Mouse (Mus musculus): ENCODE results near the gene Gm9803. TPM values are rescaled to one million over a fixed set of nuclear protein-coding genes. Genes with fewer than 3 reads are reported as not detected.
"Not testable (repeated sequence)": the region's sequence is repeated elsewhere in the genome, so short reads cannot be mapped to it uniquely, and the experiment has no call there.

Gene Gm9803
- 6.6 and 10.5 TPM in 2 replicates for polyA plus RNA-seq (2015; fragmentation: Nextera tagmentation; extraction: Ambion mirVana)

GRCm38 (mm10) chr10:43523931-43524330 is at the start of gene Gm9803:
TSS of gene Gm9803 (plus strand) at chr10:43524084.
- H3K27ac ChIP-seq (replicated peaks); H3K4me3 ChIP-seq (replicated peaks); H3K36me3 ChIP-seq (replicated peaks); H3K9ac ChIP-seq; H3K27me3 ChIP-seq; ATAC-seq (ENCODE audit: insufficient read depth); H3K9me3 ChIP-seq (replicated peaks); H3K4me2 ChIP-seq: not testable (repeated sequence)
- WGBS (ENCODE audit: insufficient replicate concordance): 82% methylated on average over 10 of the region's 10 CpGs
- peaks cover 18% of the 10 kb centered on the region for H3K4me1 ChIP-seq (replicated peaks)

DNA sequence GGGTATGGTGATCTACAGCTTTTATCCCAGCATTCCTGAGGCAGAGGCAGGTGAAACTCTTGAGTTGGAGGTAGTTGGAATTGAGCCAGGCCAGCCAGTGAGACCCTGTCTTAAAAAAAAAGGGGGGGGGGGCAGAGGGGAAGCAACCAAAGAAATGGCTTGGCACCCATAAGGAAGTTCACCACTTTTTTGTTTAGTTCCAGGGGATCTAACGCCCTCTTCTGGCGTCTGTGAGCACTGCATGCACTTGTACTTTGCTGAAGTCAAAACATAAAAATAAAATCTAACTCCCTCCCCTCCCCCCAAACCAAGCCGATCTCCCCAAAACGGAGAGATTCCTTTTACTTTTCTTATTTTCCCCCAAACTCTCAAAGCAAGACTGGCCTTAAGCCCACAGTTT is 48.5 kb upstream of the Gm9803 start:
- Histone ChIP-seq H3K9ac (no peak overlapping the region), H3K36me3 (replicated peaks) (no peaks in the 10 kb centered on the region), H3K4me1 (replicated peaks) (peaks cover 35% of the 10 kb centered on the region), H3K9me3 (replicated peaks) (no peaks in the 10 kb centered on the region), H3K4me3 (replicated peaks) (no peak overlapping the region), H3K27me3 (peaks cover 19% of the 10 kb centered on the region), H3K27ac (replicated peaks) (no peak overlapping the region), H3K4me2 (no peak overlapping the region)
- no peak for ATAC-seq (ENCODE audit: insufficient read depth)
- WGBS (ENCODE audit: insufficient replicate concordance): 17% methylated on average over 4 of the region's 4 CpGs

DNA sequence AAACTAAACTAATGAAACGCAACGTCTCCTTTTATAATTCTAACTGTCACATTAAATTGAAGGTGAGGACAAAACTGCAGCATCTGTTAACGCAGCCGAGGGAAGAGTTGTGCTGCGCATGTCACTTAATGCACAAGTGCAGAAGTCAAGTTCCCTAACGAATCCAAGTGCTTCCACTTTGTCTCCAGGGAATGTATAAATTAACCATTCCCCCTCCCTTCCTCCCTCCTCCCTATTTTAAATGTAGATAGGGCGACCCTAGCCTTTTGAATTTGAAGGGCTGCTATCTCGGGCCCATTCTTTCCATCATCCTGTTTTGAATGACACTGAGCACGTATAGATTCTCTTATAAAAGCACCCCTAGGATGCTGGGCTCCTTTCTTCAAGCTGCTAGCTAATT is 46.4 kb upstream of the Gm9803 start:
- Histone ChIP-seq H3K9me3 (replicated peaks) (no peaks in the 10 kb centered on the region), H3K27me3 (peaks cover 19% of the 10 kb centered on the region), H3K4me2 (peak overlapping the region; percentile 98), H3K27ac (replicated peaks) (0 out of 2 replicates have a peak overlapping the region, but pooled peaks have one; percentile 3), H3K9ac (no peak overlapping the region), H3K4me1 (replicated peaks) (peaks cover 53% of the 10 kb centered on the region), H3K4me3 (replicated peaks) (peak overlapping the region; percentile 83), H3K36me3 (replicated peaks) (no peaks in the 10 kb centered on the region)
- 38% methylated on average over 9 of the region's 9 CpGs for WGBS (ENCODE audit: insufficient replicate concordance)
- no peak for ATAC-seq (ENCODE audit: insufficient read depth)

DNA sequence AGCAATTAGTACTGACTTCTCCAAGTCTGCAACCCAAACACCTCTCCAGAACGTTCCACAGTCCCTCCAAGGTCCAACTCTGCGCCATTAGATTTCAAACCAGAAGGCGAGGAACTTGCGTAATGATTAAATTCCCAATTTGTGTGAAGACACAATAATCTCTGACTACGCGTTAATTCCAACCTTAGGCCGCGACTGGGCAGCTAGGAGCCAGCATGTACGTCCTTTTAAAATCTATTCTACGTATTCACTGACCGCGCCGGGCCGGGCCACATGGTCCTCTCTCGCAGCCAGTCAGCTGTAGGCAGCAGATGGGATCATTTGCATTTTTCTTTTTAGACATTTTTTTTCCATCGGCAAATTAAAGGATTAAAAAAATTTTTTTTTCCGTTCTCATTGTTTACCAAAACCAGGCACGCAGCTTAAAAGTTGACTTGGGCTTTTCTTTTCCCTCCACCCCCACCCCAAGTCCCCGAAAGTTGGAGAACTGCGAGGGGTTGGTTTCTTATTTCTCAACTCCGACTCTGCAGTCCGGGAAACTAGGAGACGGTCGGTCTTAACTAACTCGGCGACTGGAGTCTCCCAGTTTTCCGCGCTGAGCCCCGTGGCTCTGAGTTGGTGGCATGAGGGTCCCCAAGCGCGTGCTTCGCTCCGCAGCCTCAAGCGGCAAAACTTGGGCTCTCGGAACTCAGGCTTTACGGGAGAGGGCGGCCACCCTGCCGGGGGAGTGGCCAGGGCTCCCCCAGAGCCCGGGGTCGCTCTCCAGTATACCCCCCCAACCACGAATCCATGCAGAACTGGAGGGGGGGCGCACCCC is 45.8 kb upstream of the Gm9803 start:
- Histone ChIP-seq H3K4me3 (replicated peaks) (peak overlapping the region; percentile 83), H3K4me2 (peak overlapping the region; percentile 98), H3K9ac (peak overlapping the region; percentile 81), H3K27ac (replicated peaks) (peak overlapping the region; percentile 90), H3K36me3 (replicated peaks) (no peaks in the 10 kb centered on the region), H3K27me3 (peaks cover 19% of the 10 kb centered on the region), H3K4me1 (replicated peaks) (peaks cover 54% of the 10 kb centered on the region), H3K9me3 (replicated peaks) (no peaks in the 10 kb centered on the region)
- under 1% methylated on average over 42 of the region's 42 CpGs for WGBS (ENCODE audit: insufficient replicate concordance)
- ATAC-seq (ENCODE audit: insufficient read depth): no peak

DNA sequence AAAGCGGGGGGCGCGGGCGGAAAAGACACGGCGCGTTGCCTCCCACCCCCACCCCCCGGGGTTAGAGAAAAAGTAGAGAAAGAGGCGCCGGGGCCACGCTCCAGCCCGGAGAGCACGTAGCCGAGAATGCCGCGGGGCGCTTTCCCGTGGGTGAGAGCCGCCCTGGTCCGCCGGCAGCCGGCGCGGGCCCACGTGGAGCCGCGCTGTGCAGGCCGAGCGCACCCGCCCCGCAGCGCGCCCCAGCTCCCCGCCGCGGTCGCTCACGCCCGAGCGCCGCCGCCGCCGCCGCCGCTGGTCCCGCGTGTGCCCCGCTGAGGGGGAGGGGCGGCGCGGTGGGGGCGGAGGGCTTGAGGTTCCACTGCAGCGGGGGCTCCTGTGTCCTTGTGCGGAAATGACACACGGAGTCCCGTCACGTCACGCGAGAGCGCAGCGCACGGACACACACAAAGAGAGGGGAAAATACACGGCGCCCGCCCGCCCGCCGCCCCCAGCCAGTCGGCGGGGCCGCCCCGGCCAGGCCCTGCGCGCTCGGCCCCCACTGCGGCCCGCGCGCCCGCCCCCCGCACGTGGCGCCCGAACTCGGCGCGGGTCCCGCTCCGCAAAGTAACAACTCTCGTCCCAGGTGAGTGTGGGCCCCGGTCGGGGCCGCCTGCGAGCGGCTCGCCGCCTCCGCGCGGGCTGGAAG is 45.0 kb upstream of the Gm9803 start, which contains the start of gene Bend3:
Gene Bend3, plus strand, starts transcription at position 81 of the 685 bp plus-strand sequence.
- H3K27ac ChIP-seq (replicated peaks): peak within 1 kb of the TSS; percentile 90
- peak; percentile 37 for ATAC-seq (ENCODE audit: insufficient read depth)
- no peaks in the 10 kb centered on the region for H3K36me3 ChIP-seq (replicated peaks)
- peak within 1 kb of the TSS; percentile 98 for H3K4me2 ChIP-seq
- H3K27me3 ChIP-seq: peaks cover 19% of the 10 kb centered on the region
- peaks cover 61% of the 10 kb centered on the region for H3K4me1 ChIP-seq (replicated peaks)
- WGBS (ENCODE audit: insufficient replicate concordance): under 1% methylated on average over 99 of the region's 101 CpGs
- H3K9ac ChIP-seq: peak within 1 kb of the TSS; percentile 81
- peak within 1 kb of the TSS; percentile 83 for H3K4me3 ChIP-seq (replicated peaks)
- H3K9me3 ChIP-seq (replicated peaks): no peaks in the 10 kb centered on the region

DNA sequence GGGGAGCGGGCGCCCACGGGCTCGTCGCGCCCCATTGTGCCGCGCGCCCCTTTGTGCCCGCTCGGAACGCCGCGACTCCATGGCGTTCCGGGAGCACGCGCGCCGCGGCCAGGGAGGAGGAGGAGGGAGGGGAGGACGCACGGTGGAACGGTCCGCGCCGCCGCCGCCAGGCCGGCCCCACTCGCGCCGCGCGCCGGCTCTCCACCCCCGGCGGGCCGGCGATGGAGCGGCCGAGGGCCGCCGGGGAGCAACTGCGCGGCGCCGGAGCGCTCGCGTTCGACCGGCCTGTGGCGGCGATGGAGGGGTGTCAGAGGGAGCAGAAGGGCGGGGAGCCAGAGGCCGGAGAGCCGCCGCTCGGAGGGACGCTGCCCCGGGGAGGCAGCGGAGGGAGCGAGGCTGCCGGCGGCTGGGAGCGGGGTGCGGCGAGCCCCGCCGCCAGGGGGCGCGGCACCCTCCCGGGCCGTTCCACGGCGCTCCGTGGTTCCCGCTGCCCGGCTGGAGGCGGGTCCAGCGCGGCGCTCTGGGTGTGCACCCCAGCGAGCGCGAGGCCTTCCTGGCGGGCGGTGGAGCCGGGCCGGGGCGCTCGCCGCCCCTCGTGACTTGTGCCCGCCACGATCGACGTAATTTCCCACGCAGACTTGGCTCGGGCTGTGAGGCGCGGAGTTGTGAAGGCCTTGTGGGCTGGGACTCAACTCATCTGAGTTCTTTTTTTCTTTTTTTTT is 44.3 kb upstream of the Gm9803 start:
- ATAC-seq (ENCODE audit: insufficient read depth): peak; percentile 87
- peak overlapping the region; percentile 90 for H3K27ac ChIP-seq (replicated peaks)
- 0% methylated on average over 99 of the region's 103 CpGs for WGBS (ENCODE audit: insufficient replicate concordance)
- no peaks in the 10 kb centered on the region for H3K36me3 ChIP-seq (replicated peaks)
- H3K4me3 ChIP-seq (replicated peaks): peak overlapping the region; percentile 83
- H3K4me1 ChIP-seq (replicated peaks): peaks cover 61% of the 10 kb centered on the region
- peaks cover 19% of the 10 kb centered on the region for H3K27me3 ChIP-seq
- H3K4me2 ChIP-seq: peak overlapping the region; percentile 98
- no peaks in the 10 kb centered on the region for H3K9me3 ChIP-seq (replicated peaks)
- peak overlapping the region; percentile 81 for H3K9ac ChIP-seq

DNA sequence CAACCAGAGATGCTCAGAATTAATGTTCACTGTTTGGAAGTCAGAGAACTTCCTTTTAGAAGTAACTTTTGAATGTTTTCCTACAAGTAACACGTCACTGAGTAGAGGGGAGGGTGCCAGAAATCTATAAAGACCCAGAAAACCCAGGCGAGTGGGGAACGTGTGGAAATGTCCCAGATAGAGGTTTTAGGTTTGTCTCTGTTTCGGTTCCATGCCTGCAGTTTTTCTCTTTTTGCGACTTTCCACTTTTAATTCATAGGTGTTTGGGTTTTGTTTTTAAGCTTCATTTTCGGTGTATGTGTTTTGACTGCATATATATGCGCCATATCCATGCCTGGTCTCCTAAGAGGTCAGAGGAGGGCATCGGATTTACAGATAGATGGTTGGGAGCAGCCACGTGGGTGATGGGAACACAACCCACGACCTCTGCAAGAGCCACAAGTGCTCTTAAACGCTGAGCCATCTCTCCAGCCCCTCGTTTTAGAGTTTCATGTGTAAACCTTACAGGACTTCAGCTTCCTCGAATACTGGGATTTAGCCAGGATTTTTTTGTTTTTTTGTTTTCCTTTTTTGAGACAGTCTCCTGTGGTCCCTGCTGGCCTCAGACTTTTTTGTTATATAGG is 43.5 kb upstream of the Gm9803 start:
- peaks cover 61% of the 10 kb centered on the region for H3K4me1 ChIP-seq (replicated peaks)
- 12% methylated on average over 13 of the region's 13 CpGs for WGBS (ENCODE audit: insufficient replicate concordance)
- H3K36me3 ChIP-seq (replicated peaks): no peaks in the 10 kb centered on the region
- H3K4me2 ChIP-seq: peak overlapping the region; percentile 98
- no peaks in the 10 kb centered on the region for H3K9me3 ChIP-seq (replicated peaks)
- peak overlapping the region; percentile 83 for H3K4me3 ChIP-seq (replicated peaks)
- H3K27me3 ChIP-seq: peaks cover 19% of the 10 kb centered on the region
- peak overlapping the region; percentile 81 for H3K9ac ChIP-seq
- ATAC-seq (ENCODE audit: insufficient read depth): no peak
- peak overlapping the region; percentile 90 for H3K27ac ChIP-seq (replicated peaks)

DNA sequence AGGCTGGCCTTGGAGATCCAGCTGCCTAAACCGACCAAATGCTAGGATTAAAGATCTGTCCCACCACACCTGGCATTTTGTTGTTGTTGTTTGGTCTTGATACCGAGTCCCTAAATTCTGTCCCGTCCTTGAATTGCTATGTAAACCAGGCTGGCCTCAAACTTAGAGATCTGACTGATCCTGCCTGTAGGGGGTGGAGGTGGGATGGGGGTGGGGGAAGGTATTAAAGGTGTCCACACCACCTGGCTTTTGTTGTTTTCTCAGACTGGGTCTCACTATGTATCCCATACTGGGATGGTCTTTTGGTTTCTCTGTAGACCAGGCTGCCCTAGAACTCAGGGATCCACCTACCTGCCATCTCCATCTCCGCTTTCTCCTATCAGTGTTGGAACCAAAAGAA is 42.7 kb upstream of the Gm9803 start:
- no peaks in the 10 kb centered on the region for H3K9me3 ChIP-seq (replicated peaks)
- H3K4me2 ChIP-seq: peak overlapping the region; percentile 98
- H3K9ac ChIP-seq: no peak overlapping the region
- no peak overlapping the region for H3K4me3 ChIP-seq (replicated peaks)
- no peak overlapping the region for H3K27ac ChIP-seq (replicated peaks)
- 37% methylated on average over 4 of the region's 4 CpGs for WGBS (ENCODE audit: insufficient replicate concordance)
- H3K36me3 ChIP-seq (replicated peaks): no peaks in the 10 kb centered on the region
- peaks cover 63% of the 10 kb centered on the region for H3K4me1 ChIP-seq (replicated peaks)
- ATAC-seq (ENCODE audit: insufficient read depth): no peak
- peaks cover 19% of the 10 kb centered on the region for H3K27me3 ChIP-seq

GRCm38 (mm10) chr10:43482021-43482420 is 41.9 kb upstream of the Gm9803 start:
- no peak for ATAC-seq (ENCODE audit: insufficient read depth)
- no peak overlapping the region for H3K27ac ChIP-seq (replicated peaks)
- H3K4me2 ChIP-seq: no peak overlapping the region
- H3K36me3 ChIP-seq (replicated peaks): no peaks in the 10 kb centered on the region
- peaks cover 65% of the 10 kb centered on the region for H3K4me1 ChIP-seq (replicated peaks)
- WGBS (ENCODE audit: insufficient replicate concordance): 79% methylated on average over 5 of the region's 5 CpGs
- no peak overlapping the region for H3K9ac ChIP-seq
- H3K9me3 ChIP-seq (replicated peaks): no peaks in the 10 kb centered on the region
- no peak overlapping the region for H3K4me3 ChIP-seq (replicated peaks)
- H3K27me3 ChIP-seq: peaks cover 18% of the 10 kb centered on the region

DNA sequence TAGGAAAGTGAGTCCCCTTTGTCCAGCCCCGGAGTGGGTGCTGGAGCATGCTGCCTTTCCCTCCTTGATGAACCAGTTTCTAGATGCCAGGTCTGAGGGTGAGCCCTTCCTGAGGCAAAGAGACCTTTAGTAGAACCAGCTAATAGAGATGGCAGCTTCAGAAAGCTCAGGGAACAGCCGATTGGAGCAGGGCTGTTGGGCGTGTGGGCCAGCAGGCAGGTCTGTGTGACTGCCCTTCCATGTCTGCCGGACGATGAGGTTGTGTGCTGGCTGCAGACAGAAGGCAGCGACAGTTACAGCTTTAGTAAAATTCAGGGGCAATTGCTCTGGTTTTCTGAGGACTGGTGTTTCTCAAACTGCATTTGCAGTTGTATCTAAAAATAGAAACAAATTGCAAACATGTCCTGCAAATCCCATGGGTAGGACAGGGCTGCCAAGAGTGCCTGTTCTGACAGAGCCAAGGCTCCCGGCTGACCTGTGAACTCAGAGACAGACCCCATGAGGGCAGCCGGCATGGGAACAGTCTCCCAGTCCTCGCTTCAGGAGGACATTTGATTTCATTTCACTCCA is 40.4 kb upstream of the Gm9803 start:
- H3K27ac ChIP-seq (replicated peaks): peak overlapping the region; percentile 58
- 62% methylated on average over 9 of the region's 9 CpGs for WGBS (ENCODE audit: insufficient replicate concordance)
- H3K36me3 ChIP-seq (replicated peaks): no peaks in the 10 kb centered on the region
- H3K4me1 ChIP-seq (replicated peaks): peaks cover 63% of the 10 kb centered on the region
- H3K9ac ChIP-seq: no peak overlapping the region
- H3K27me3 ChIP-seq: peaks cover 4% of the 10 kb centered on the region
- H3K4me2 ChIP-seq: no peak overlapping the region
- H3K9me3 ChIP-seq (replicated peaks): no peaks in the 10 kb centered on the region
- no peak overlapping the region for H3K4me3 ChIP-seq (replicated peaks)
- no peak for ATAC-seq (ENCODE audit: insufficient read depth)
